Mouse (Mus musculus) urinary bladder, postnatal 25 days (tissue): ENCODE results near the gene Akt1.

Experiments used
- DNase-seq: peaks from one replicate; pipeline ENCODE4 v3.0.0; 2022; ENCODE audit warnings: low spot score

The Akt1 gene

DNA sequence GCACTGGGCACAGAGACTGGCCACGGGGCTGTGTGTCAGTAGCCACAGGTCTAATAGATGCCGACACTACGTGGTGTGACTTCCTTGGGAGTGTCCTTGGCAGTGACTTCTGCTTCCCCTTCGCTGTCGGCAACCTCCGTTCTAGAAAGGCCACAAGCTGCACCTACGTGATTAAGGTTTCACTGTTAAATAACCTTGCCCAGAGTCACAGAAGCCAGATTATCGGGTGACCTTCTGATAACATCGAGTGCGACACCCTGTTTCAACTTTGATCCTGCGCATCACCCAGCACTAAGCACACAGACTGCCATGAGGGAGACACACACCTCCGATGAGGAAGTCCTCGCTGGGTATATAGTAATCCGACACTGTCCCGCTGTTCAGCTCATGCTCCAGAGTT lies 13.8 kb upstream of the Akt1 start:
- DNase-seq, result no peak

DNA sequence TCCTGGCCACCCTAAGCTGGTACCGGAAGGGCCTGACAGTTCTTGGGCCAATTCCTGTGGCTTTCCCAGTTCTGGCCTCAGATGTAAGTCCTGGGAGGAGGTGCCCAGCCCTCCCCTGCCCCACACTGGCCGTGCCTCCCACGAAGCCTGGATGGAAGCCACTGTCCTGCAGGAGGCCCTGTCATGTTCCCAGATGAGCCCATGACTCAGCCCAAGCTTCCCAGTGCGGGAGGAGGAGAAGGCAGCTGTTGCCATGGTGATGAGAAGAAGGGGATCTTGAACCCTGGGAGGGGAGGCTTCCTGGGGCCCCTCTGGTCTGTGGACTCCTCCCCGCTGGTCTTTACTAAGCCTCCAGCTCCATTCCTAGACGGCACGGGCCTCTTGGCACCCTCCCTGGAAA lies 8.7 kb upstream of the Akt1 start:
- no peak for DNase-seq

DNA sequence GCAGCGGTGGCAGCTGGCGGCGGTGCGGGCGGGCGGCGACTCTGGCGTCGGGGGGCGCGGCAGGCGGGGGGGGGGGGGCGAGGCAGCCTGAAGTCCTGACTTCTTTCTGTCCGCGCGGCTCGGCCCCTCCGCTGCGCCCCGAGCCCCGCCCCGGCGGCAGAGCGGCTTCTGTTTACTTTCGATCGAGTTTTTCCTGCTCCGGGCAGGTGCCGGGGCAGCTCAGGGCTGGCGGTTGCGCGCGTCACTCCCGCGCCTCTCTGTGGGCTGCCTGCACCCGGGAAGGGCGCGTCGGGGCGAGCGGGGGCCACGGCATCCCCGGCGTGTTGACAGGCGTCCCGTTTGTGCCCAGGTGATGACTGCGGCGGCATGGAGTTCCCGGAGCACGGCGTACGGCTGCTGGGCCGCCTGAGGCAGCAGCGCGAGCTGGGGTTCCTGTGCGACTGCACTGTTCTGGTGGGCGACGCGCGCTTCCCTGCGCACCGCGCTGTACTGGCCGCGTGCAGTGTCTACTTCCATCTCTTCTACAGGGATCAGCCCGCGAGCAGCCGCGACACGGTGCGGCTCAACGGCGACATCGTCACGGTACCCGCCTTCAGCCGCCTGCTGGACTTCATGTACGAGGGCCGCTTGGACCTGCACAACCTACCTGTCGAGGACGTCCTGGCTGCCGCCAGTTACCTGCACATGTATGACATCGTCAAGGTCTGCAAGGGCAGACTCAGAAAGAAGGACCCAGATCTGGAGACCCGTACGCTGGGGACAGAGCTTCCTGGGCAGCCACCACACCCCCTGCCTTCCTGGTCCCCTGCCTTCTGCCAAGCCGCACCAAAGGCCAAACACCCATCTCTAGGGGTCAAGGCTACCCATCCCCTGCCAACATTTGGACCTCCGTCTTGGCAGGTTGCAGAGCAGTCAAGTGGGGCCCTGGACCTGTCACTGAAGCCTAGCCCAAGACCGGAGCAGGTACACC lies 4.6 kb upstream of the Akt1 start:
- DNase-seq, result peak; percentile 58

DNA sequence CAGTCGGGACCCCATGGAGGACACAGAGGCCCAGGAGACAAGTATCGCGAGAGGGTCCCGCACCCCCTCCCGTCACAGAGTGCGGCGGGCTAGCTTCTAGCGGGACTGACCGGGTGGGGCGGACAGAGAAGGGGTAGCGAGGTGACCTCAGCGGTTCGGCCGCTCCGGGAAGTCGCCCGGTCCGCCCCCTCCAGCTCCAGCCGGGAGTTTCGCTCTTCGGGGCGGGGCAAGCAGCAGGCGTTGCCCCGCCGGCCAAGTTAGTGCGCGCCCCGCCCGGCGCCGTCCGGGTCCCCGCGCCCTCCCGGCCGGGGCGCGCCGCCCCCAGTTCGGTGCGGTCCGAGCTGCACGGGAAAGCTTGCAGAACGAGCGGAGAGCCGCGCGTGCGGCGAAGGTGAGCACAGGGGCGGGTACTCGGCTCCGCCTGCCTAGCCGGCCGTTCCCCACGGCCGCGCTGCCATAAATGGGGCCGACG lies 3.9 kb upstream of the Akt1 start, which contains the start of gene Zbtb42:
TSS of gene Zbtb42 (plus strand) at position 274 of the 472 bp plus-strand sequence.
- peak; percentile 69 for DNase-seq

DNA sequence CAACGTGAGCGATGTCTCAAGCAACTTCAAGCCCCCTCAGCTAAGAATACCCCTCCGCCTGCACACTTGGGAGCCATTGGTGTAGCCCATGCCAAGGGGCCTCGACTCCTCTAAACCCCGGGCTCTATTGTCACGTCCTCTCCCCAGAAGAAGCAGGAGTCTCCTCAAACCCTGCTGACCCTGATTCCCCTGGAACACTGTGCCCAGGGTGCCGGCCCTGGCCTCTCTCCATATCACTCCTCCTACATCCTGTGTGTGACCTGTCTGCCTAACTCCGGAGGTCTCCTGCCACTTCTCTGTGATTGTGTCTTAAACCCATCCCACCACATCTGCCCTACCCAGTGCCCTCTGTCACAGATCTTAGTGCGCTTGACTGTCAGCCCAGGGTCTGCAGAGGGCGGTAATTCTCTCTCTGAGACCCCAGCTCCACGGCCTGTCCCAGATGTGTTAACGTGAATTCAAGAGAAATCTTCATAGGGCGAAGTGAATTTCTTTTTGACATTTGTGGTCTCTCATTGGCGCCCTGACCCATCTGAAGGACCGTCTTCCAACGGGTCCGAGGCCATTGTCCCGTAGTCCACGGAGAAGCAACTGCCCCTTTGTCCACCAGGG lies 3.4 kb upstream of the Akt1 start:
- no peak for DNase-seq

DNA sequence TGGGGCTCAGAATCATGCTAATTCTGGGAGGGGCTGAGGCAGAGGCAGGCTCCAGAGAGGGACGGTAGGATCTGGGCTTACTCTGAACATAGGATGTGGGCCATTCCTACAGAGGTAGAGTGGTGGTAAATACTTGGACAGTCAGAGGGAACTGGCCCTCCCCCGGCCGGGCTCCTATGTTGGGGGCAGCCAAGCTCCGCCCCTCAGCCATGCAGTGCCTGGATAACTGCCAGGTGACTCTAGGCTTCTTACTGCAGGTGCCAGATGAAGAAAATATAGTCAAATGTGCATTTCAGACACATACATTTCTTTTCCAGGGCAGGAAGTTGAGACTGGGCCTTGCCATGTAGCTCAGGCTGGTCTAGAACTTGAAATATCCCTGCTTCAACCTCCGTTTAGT lies 2.4 kb upstream of the Akt1 start:
- no peak for DNase-seq

DNA sequence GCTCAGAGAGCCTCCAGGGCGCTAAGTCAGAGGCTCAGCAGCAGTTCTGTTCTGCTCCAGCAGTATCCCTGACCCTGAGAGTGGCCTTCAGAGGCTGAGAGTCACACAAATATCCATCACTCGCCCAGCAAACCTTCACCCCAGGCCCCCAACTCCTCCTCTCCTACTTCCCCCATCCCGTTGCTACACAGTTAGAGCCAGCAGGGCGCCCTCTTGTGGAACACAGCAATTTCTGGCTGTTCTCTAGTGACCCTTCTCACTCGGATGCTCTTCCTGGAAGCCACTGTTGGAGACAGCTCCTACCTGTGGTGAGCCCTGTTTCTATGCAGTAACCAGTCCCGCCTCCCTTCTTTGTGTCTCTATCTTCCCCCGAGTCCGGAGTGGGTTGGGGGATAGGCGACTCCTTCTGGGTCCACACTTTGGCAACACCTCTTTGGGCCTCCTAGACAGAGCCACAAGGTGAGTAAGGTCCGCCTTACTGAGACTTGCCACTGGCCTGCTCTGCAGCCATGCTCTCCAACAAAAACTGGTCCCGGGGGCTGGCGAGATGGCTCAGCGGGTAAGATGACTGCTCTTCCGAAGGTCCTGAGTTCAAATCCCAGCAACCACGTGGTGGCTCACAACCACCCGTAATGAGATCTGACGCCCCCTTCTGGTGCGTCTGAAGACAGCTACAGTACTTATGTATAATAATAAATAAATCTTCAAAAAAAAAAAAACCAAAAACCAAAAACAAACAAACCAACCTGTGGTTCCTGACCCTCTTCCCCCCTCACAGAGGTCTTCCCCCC lies 756 bp upstream of the Akt1 start:
- DNase-seq, result peak; percentile 85

DNA sequence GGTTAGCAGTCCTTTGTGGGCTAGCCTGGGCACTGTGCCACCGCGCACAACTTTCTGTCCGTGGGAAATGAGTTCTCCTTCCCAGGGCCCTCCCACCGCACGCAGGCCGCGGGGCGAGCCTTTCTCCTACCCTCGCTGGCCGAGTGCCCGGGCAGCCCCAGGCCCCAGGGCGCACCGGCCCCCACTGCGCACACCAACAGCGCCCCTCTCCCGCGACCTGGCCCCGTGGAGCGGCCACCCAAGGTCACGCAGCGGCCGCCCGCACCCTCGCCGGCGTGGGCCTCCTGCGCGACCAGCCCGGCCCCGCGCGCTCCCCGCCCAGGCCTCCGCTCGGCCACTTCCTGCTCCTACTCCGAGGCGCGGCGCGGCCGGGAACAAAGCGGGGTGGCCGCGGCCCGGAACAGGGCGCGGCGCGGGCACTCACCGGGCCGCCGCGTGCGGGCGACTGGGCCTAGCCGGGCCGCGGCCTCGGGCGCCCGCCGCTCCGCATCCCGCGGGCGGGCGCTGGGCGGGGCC lies 1.1 kb downstream of the Akt1 start:
- peak; percentile 39 for DNase-seq

DNA sequence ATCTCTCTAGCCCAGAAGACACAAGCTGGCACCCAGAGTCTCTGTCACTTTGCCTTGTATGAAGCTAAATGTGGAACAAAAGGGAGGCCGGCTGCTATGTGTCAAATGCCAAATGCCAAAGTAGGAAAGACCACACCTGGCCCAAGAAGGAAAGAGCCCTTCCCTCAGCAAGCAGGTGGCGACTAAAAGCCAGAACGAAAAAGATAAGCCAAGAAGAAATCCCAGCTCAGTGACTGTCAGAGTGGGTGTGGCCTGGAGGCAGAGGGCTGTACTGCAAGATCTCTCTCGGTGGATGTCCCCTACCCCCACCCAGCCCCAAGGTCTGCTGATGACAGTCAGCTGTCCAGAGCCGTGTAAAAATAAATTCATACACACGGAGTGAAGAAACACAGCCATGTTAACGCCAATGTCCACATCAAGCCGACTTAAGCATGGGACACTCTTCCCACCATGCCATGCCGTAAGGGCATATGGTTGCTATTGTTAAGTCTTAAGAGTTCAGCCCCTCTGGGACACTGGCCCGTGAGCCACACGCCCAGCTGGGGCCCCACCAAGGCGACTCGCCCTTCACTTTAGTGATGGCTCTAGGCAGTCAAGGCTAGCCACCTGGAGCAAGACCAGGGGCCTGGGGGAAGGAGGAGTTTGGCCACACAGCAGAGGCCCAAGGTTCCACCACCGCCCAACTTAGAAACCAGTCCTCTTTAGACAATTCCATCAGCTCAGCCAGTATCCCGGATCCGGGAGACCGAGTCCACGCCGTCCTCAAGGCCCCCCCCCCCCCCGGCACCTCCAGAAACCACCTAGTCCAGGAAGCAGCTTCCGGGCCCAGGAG lies 1.7 kb downstream of the Akt1 start:
- no peak for DNase-seq

DNA sequence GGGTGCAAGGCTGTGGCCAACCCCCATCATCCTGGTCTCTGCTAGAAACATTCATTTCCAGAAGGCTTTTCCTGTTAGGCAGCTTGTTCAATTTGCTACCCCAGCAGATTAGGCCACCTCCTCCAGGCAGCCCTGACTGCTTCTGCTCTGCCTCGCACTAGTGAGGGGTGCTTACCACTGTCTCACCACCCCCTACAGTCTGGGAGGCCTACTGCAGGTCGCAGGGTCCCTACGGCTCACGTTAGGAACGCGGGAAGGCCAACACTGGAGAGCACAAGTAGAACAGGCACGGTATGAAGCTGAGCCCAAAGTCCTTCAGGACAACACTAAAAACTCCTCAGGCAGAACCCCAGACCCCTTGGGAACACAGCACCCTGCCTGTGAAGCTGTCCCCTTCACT lies 2.8 kb downstream of the Akt1 start:
- no peak for DNase-seq

DNA sequence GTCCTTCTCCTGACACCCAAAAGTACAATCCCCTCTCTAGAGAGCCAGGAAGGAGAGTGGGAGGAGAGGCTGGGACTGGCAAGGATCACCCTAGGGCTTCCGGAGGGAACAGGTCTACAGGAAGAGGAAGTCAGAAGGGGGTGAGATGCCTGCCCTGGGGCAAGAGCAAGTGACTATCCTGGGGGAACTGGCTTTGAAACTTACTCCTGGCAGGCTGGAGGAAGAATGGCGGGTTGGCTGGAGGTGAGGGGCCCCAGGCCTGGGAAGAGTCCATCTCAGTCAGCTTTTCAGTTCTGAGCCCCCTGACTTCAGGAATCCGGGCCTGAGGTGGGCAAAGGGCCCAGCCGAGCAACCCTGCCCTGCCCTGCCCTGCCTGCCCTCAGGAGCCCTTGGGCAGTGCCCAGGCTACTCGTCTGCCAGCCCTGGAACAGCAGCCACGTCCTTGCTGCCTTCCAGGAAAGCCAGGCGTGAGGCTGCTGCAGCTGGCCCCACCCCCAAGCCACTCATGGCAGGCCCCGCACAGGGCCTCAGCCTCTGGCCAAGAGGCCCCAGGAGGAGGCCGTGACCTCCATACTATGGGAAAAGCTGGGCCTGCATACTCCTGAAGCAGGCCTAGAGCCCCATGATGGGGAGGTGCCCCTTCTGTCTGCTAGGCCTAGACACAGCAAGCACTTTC lies 3.8 kb downstream of the Akt1 start:
- DNase-seq, result no peak

DNA sequence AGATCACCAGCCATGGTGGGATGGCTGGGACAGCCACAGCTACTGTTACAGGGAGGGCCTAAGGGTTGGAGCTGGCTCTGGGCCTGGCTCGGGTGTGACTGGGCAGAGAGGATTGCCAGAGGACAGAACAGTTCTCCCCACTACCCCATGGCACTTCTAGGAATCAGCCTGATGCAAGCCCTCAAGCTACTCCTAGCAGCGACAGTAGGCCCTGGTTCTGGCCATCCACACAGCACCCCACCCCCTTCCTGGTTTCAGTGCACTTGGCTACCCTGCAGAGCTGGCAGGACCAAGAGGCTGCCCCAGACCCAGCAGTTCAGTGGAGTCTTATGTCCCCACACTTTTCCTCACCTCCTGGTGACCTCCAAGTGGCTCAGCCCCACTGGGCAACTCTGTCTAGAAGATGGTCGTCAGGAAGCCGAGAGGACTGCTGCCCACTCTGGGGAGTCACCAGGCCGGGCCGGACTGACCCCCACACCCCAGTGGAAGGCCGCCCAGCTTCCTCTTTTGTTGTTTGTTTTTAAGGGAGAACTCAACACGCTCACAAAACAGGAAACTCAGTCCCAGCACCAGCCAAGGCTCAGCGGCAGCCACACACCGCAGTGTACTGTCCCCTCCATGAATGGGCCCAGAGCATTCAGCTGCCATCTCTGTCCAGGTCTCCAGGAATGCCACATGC lies 6.9 kb downstream of the Akt1 start:
- no peak for DNase-seq

DNA sequence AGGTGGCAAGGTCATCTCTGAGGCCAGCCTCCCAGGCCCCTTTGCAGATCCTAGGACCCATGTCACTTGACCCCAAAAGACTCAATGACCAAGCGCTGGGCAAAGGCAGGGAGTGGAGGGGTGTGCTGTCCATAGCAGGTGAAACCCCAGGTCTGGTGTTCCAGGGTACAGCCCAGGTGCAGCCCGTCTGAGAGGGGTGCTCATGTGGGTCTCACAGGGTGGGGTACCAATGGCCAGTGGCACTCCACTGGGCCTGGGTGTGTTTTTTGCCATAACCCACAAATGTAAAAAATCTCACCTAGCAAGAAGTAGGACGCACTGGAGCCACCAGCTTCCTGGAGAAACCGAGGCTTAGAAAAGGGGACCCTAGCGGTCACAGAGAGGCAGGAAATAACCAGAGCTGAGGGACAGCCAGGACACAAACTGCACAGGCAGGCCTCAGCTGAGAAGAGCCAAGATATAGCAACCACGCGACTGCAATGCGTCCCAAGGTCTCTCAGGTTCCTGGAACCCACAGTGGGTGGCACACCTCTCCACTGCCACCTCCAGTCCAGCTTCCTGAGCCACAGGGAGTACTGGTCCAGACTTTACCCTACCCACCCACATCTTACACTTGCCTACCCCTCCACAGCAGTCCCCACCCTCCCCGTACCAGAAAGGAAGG lies 8.7 kb downstream of the Akt1 start:
- DNase-seq, result no peak

DNA sequence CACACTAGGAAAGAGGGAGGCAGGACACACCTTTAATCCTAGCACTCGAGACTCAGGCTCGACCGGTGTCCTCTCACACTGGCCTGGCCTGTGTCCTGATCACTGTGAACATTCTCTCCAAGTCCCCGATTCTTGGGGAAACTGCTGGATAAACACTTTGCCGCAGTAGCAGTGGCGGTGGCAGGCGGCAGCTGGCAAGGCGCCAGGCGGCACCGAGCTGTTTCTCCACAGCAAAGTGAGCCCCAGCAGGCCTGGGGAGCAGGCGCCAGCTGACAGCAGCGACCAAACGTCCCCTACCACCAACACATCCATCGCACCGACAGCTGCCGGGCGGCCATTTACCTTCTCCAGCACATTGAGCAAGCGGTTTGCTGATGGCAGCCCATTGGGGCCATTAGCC lies 9.2 kb downstream of the Akt1 start:
- peak; percentile 39 for DNase-seq

DNA sequence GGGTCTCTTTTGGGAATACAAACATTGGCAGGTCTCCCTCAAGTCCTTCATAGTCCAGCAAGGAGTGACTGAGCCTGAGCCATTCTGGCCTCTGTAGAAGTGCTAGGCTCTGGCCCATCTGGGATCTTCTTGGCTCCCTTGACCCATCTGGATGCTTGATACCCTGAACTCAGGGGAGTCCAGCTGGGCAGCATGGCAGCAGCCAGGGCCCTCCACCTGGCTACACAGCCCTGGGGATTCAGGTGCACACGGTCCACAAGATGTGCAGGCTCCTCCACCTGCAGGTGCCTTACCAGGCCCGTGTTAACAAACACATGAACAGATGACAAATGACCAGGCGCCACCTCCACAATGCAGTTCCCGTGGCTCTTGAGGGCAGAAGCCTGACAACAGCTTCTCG lies 10.0 kb downstream of the Akt1 start:
- DNase-seq, result no peak

DNA sequence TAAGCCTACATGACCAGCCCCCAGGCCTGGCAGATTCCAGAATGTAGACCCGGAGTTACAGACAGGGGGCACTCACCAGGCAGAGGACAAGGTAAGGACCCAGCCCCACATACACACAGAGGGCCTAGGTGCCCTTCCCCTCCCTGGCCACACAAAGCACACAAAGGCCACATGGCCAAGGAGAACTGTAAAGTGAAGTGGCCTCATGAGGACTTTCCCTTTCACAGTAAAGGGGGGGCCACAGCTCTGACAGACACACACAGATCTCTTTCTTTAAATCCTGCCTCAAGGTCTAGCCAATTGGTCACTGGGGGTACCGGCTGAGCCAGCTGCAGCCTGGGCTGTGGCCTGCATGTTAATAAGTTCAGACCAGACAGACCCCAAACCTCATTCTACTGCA lies 10.6 kb downstream of the Akt1 start:
- DNase-seq, result no peak

DNA sequence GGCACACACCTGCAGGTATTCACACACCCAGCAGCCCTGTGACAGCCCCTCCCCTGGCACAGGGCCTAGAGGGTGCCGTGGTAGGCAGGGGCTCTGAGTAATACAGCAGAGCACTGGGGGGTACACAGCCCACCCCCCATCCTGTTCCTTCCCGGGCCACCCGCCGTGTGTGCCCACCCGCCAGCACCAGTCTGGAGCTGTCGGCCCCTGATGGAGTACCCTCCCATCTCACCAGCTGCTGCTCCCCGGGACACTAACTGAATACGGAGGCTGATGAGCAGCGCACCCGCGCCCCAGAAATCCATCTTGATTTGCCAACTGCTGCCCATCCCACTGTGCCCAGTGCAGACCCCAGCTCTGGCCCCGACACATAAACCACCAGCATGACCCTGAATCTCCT lies 11.0 kb downstream of the Akt1 start:
- DNase-seq, result no peak

DNA sequence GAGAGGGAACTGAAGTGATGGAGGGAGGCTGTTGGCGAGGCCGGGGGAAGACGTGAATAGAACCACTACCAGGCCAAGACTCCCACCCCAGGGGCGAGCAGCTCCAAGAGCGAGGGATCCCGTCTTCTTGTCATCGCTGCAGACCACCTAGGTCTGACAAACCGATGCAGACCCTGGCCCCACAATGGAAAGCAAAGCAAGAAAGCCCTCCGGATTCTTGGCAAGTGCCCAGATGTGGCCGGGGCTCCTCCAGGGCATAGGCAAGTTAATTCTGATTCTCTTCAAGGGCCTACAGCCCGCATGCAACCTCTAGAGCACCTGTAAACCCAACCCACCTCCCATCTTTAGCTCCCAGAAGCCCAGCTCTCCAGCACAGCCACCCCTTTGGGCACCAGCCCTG lies 11.4 kb downstream of the Akt1 start:
- DNase-seq, result no peak

DNA sequence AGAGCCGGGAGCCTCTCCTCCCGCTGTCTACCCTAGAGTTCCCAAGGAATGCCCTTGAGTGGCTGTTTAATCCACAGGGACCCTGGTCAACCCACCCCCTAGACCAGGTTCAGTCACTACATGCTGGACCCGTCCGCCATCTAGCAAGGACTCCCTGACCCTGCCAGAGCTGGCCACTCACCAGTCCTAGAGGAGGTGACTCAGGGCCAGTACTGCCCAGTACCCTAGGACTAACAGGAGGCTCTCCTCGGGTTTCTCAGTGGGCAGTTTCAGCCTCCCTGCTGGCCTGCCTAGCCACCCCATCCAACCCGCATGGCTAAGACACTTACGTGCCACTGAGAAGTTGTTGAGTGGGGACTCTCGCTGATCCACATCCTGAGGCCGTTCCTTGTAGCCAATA lies 12.8 kb downstream of the Akt1 start:
- no peak for DNase-seq

DNA sequence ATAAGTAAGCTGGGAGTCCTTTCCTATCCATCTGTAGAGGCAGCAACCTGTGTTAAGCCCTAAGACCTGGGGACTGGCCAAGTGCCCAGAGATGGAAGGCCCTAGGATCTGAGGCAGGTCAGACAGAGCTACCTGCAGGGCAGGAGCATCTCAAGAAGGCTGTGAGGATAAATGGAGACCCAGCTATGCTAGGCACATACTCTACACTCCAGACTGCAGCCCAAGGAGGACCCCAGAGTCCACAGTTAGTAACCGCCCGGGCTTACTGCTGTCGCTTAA lies 13.4 kb downstream of the Akt1 start:
- no peak for DNase-seq
